Mouse (Mus musculus): ENCODE results near the gene Snx30.
"Not testable (repeated sequence)": the region's sequence is repeated elsewhere in the genome, so short reads cannot be mapped to it uniquely, and the experiment has no call there.

Snx30 gene

GRCm38 (mm10) chr4:59805181-59805967 is at the start of gene Snx30:
TSS of gene Snx30 (plus strand) at chr4:59805840.
- peak; percentile 82 to 85 for DNase-seq (ENCODE audit: low spot score in 2 of 2)

- DNase-seq (ENCODE audit: low spot score in 2 of 2) = peak; percentile 21 to 43
Measured at GRCm38 (mm10) chr4:59756332-59757082, 49.1 kb upstream of the Snx30 start.

GRCm38 (mm10) chr4:59757452-59758435 is 47.9 kb upstream of the Snx30 start:
- no peak for DNase-seq (ENCODE audit: low spot score in 2 of 2)

- DNase-seq (ENCODE audit: low spot score in 2 of 2) = no peak
Measured at GRCm38 (mm10) chr4:59760016-59760415, 45.6 kb upstream of the Snx30 start.

- peak in 1 of 2 experiments; percentile 21 for DNase-seq (ENCODE audit: low spot score in 2 of 2)
Measured at GRCm38 (mm10) chr4:59760636-59761364, 44.8 kb upstream of the Snx30 start.

GRCm38 (mm10) chr4:59761365-59761729 is 44.3 kb upstream of the Snx30 start:
- peak; percentile 11 to 22 for DNase-seq (ENCODE audit: low spot score in 2 of 2)

GRCm38 (mm10) chr4:59764950-59765349 is 40.7 kb upstream of the Snx30 start:
- no peak for DNase-seq (ENCODE audit: low spot score in 2 of 2)

- DNase-seq (ENCODE audit: low spot score in 2 of 2) = no peak
Measured at GRCm38 (mm10) chr4:59765385-59766005, 40.1 kb upstream of the Snx30 start.

GRCm38 (mm10) chr4:59767717-59768116 is 37.9 kb upstream of the Snx30 start:
- no peak for DNase-seq (ENCODE audit: low spot score in 2 of 2)

- no peak for DNase-seq (ENCODE audit: low spot score in 2 of 2)
Measured at GRCm38 (mm10) chr4:59772171-59772879, 33.3 kb upstream of the Snx30 start.

- DNase-seq (ENCODE audit: low spot score in 2 of 2) = no peak
Measured at GRCm38 (mm10) chr4:59777828-59778227, 27.8 kb upstream of the Snx30 start.

GRCm38 (mm10) chr4:59780568-59780967 is 25.1 kb upstream of the Snx30 start:
- no peak for DNase-seq (ENCODE audit: low spot score in 2 of 2)

- DNase-seq (ENCODE audit: low spot score in 2 of 2) = no peak
Measured at GRCm38 (mm10) chr4:59782853-59783684, 22.6 kb upstream of the Snx30 start.

- peak; percentile 89 to 95 for DNase-seq (ENCODE audit: low spot score in 2 of 2)
Measured at GRCm38 (mm10) chr4:59783685-59784279, 21.9 kb upstream of the Snx30 start.

GRCm38 (mm10) chr4:59785412-59785811 is 20.2 kb upstream of the Snx30 start:
- no peak for DNase-seq (ENCODE audit: low spot score in 2 of 2)

GRCm38 (mm10) chr4:59786661-59787060 is 19.0 kb upstream of the Snx30 start:
- peak; percentile 32 to 72 for DNase-seq (ENCODE audit: low spot score in 2 of 2)

- DNase-seq (ENCODE audit: low spot score in 2 of 2) = no peak
Measured at GRCm38 (mm10) chr4:59787126-59787525, 18.5 kb upstream of the Snx30 start.

GRCm38 (mm10) chr4:59789015-59789414 is 16.6 kb upstream of the Snx30 start:
- no peak for DNase-seq (ENCODE audit: low spot score in 2 of 2)

- DNase-seq (ENCODE audit: low spot score in 2 of 2) = not testable (repeated sequence)
Measured at GRCm38 (mm10) chr4:59793626-59794025, 12.0 kb upstream of the Snx30 start.
